Mouse (Mus musculus) liver, adult 2 months (tissue): ENCODE measurements around the gene Slc5a1. TPM values are rescaled to one million over a fixed set of nuclear protein-coding genes. Genes with fewer than 3 reads are reported as not detected.

Experiments
- DNase-seq: peaks from one replicate; pipeline ENCODE4 v3.0.0-alpha.2; 2011; ENCODE audit warnings: low read depth, low spot score; ENCODE audit errors: extremely low read depth
- H3K27ac ChIP-seq: fragments of 200-500 bp; replicated peaks from 2 replicates; pipeline ENCODE4 v1.5.1; 2012; ENCODE audit warnings: low read depth, mild to moderate bottlenecking, control low read depth, inconsistent platforms, low read length; ENCODE audit not compliant: insufficient read depth
- H3K27me3 ChIP-seq: fragments of 200-500 bp; 2 replicates; pipeline ENCODE4 v1.6.1; 2012; ENCODE audit warnings: mild to moderate bottlenecking, moderate library complexity, low read length, inconsistent platforms; ENCODE audit not compliant: control insufficient read depth, insufficient read depth
- H3K36me3 ChIP-seq: fragments of 200-500 bp; 2 replicates; pipeline ENCODE4 v1.6.1; 2012; ENCODE audit warnings: low read length, inconsistent platforms; ENCODE audit not compliant: control insufficient read depth, insufficient read depth
- H3K4me1 ChIP-seq: fragments of 200-500 bp; 2 replicates; pipeline ENCODE4 v1.6.1; 2011; ENCODE audit warnings: low read length; ENCODE audit not compliant: control insufficient read depth, insufficient read depth
- H3K4me3 ChIP-seq: fragments of 200-500 bp; 2 replicates; pipeline ENCODE4 v1.5.1; 2011; ENCODE audit warnings: low read depth, mild to moderate bottlenecking, control low read depth, low read length, moderate library complexity; ENCODE audit not compliant: insufficient read depth
- H3K79me2 ChIP-seq: fragments of 200-500 bp; 2 replicates; pipeline ENCODE4 v1.6.1; 2012; ENCODE audit warnings: inconsistent platforms, mild to moderate bottlenecking, low read length, moderate library complexity; ENCODE audit not compliant: control insufficient read depth, insufficient read depth
- H3K9ac ChIP-seq: fragments of 200-500 bp; 2 replicates; pipeline ENCODE4 v1.6.1; 2012; ENCODE audit warnings: low read depth, mild to moderate bottlenecking, control low read depth, inconsistent platforms, low read length
- CTCF ChIP-seq: fragments of 200-500 bp; IDR thresholded peaks from 2 replicates; pipeline ENCODE4 v1.5.1; 2011; ENCODE audit warnings: low read depth, low read length, control low read depth
- POLR2A ChIP-seq: fragments of 200-500 bp; IDR thresholded peaks from 2 replicates; pipeline ENCODE4 v1.6.1; 2011; ENCODE audit warnings: low read length, control low read depth; ENCODE audit not compliant: insufficient read depth; ENCODE audit errors: extremely low read depth
- WGBS: fragments of 180-500 bp; shearing (Covaris S2); methylation state at CpG from one replicate; pipeline ENCODE4 v1.1.7; 2018; 5-methylcytosine and 5-hydroxymethylcytosine counted together
- polyA plus RNA-seq: library from polyadenylated mRNA; depleted of rRNA; stranded (reverse); fragments of >200 nt; gene quantifications from 2 replicates; pipeline ENCODE4 v1.2.3, GENCODE M21; 2012
- total RNA-seq: library from RNA; depleted of rRNA; stranded (reverse); fragments of >200 nt; gene quantifications from 2 replicates; pipeline ENCODE4 v1.2.3, GENCODE M21; 2014

Slc5a1 gene
- total and polyA plus RNA-seq, 2 experiments, result 0.22 to 0.55 TPM

DNA sequence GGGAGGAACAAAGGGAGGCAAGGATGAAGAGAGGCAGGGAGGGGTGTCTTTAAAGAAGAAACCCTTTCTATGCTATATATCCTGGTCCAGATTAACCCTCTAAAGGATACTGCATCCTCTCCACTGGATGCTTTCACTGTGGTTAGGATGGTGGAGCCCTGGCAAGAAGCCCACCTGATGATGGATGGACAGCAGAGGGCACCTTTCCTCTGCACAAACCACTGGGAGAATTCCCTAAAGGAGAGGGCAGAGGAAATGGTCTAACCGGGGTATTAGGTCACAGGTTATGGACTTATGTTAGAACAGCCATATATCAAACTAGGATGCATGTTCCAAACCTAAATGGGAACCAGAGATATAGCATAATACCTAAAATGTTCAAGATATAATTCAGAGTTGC, 96.1 kb downstream of the Slc5a1 start:
- Histone ChIP-seq H3K9ac (no peak overlapping the region), H3K4me1 (no peaks in the 10 kb centered on the region), H3K27me3 (no peaks in the 10 kb centered on the region), H3K27ac (no peak overlapping the region), H3K36me3 (no peaks in the 10 kb centered on the region), H3K79me2 (no peaks in the 10 kb centered on the region), H3K4me3 (no peak overlapping the region)
- TF ChIP-seq CTCF (no peak), POLR2A (no peak)
- no peak for DNase-seq
- WGBS, result 35% methylated on average over 1 of the region's 1 CpGs

DNA sequence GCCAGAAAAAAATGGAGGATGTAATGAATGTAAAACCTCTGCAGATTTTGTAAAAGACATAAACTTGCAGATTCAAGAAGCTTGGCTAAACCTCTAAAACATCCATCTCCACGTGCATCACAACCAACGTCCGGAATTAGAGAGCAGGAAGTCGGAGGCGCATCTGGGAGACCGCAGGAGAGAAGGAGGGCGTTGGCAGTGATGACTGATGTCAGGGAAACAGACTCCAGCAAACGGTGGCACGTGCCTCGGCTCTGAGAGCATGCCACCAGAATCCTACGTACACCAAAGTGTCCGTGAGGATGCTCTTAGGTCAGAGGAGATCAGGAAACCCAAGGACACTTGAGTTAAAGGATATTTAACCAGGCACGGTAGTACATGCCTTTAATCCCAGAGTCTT, 97.7 kb downstream of the Slc5a1 start:
- no peak overlapping the region for H3K27ac ChIP-seq
- TF ChIP-seq CTCF (no peak), POLR2A (no peak)
- H3K36me3 ChIP-seq, result no peaks in the 10 kb centered on the region
- no peak overlapping the region for H3K9ac ChIP-seq
- no peaks in the 10 kb centered on the region for H3K27me3 ChIP-seq
- no peak overlapping the region for H3K4me3 ChIP-seq
- no peaks in the 10 kb centered on the region for H3K4me1 ChIP-seq
- 58% methylated on average over 13 of the region's 13 CpGs for WGBS
- DNase-seq, result no peak
- H3K79me2 ChIP-seq, result no peaks in the 10 kb centered on the region

GRCm38 (mm10) chr5:33202516-33203170, 98.6 kb downstream of the Slc5a1 start:
- no peak overlapping the region for H3K27ac ChIP-seq
- H3K9ac ChIP-seq, result no peak overlapping the region
- no peaks in the 10 kb centered on the region for H3K36me3 ChIP-seq
- no peaks in the 10 kb centered on the region for H3K79me2 ChIP-seq
- H3K27me3 ChIP-seq, result no peaks in the 10 kb centered on the region
- no peaks in the 10 kb centered on the region for H3K4me1 ChIP-seq
- TF ChIP-seq CTCF, result no peak
- no peak overlapping the region for H3K4me3 ChIP-seq
- DNase-seq, result no peak
- 72% methylated on average over 13 of the region's 13 CpGs for WGBS

DNA sequence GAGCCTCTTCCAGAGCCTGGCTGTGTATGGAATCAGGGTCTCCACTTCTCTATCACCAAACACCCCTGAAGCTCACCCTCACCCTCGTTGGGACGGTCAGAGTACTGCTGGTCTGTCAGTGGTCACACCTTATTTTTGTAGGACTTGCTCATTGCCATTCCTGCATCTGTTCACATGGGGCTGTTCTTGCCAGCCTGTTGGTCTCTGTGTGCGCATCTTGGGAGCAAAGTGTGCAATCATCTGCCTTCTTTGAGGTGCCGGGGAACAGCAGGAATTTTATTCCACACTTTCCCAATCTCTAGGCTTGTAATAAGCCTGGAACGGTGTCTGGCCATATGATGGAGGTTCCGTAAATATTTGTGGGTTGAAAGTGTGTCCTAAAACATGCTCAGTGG, 99.1 kb downstream of the Slc5a1 start:
- no peaks in the 10 kb centered on the region for H3K36me3 ChIP-seq
- H3K4me3 ChIP-seq, result no peak overlapping the region
- 70% methylated on average over 6 of the region's 6 CpGs for whole genome bisulfite sequencing
- no peaks in the 10 kb centered on the region for H3K79me2 ChIP-seq
- no peak overlapping the region for H3K9ac ChIP-seq
- no peak for DNase-seq
- no peaks in the 10 kb centered on the region for H3K27me3 ChIP-seq
- no peak overlapping the region for H3K27ac ChIP-seq
- no peak for TF ChIP-seq CTCF
- TF ChIP-seq POLR2A, result no peak
- H3K4me1 ChIP-seq, result no peaks in the 10 kb centered on the region

DNA sequence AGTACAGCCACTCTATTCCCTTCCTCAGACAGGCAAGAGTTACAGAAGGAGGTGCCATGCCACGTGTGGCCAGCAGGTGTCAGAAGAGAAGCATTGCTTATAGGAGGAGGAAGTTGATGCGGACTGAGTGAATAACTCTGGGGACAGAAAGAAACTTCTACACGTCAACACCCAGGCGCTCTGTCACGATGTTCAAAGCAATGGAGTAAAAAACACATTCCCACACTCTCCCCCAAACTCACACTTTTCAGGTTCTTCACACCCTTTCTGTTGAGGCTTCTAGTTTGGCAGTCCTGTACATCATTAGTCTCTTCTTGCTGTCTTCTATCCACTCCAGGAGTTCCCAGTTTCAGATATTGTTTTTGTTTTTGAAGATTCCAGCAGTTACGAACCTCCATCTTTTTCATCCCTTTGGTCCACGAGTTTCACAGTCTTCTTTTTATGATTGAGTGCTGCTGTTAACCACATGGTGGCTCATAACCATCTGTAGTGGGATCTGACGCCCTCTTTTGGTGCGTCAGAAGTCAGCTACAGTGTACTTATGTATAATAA, 99.7 kb downstream of the Slc5a1 start:
- no peaks in the 10 kb centered on the region for H3K79me2 ChIP-seq
- TF ChIP-seq POLR2A (no peak), CTCF (peak; percentile 81)
- H3K27me3 ChIP-seq, result no peaks in the 10 kb centered on the region
- no peak overlapping the region for H3K27ac ChIP-seq
- H3K9ac ChIP-seq, result no peak overlapping the region
- 20% methylated on average over 9 of the region's 9 CpGs for WGBS
- peak; percentile 62 for DNase-seq
- no peaks in the 10 kb centered on the region for H3K36me3 ChIP-seq
- H3K4me3 ChIP-seq, result no peak overlapping the region; the same call in 1 of the 2 replicates
- no peaks in the 10 kb centered on the region for H3K4me1 ChIP-seq

- DNase-seq, result no peak
- no peaks in the 10 kb centered on the region for H3K27me3 ChIP-seq
- 80% methylated on average over 7 of the region's 7 CpGs for WGBS
- no peak overlapping the region for H3K4me3 ChIP-seq
- no peak overlapping the region for H3K9ac ChIP-seq
- no peaks in the 10 kb centered on the region for H3K36me3 ChIP-seq
- no peaks in the 10 kb centered on the region for H3K4me1 ChIP-seq
- TF ChIP-seq POLR2A (no peak), CTCF (no peak)
- H3K79me2 ChIP-seq, result no peaks in the 10 kb centered on the region
- no peak overlapping the region for H3K27ac ChIP-seq
Observed at GRCm38 (mm10) chr5:33204284-33204683, 100.3 kb downstream of the Slc5a1 start.
